Mouse (Mus musculus) left cerebral cortex, adult 2 months (tissue): Measurements from ENCODE around the gene Rpp30. TPM values are rescaled to one million over a fixed set of nuclear protein-coding genes. Genes with fewer than 3 reads are reported as not detected.

ENCODE experiments used
- DNase-seq, 2 experiments: peaks; one replicate each; pipeline ENCODE4 v3.0.0; 2021 to 2022; ENCODE audit warnings: low spot score in 2 of 2, mixed read lengths in 1 of 2; ENCODE audit errors: extremely low spot score in 1 of 2
- H3K27ac ChIP-seq: fragments of 200-600 bp; 2 replicates; pipeline ENCODE4 v1.8.1; 2022
- H3K4me3 ChIP-seq: fragments of 200-600 bp; 2 replicates; pipeline ENCODE4 v1.8.1; 2022
- CTCF ChIP-seq: fragments of 200-600 bp; IDR thresholded peaks from 2 replicates; pipeline ENCODE4 v1.8.1; 2022; ENCODE audit warnings: antibody characterized with exemption, mild to moderate bottlenecking, moderate library complexity
- intact Hi-C: fragments of 180-260 bp; cut with DNase I; formaldehyde crosslinking; loops from one replicate; pipeline ENCODE4 v1.15.1; 2025
- total RNA-seq, 2 experiments: library from RNA; stranded (reverse); gene quantifications; 2 replicates each; pipeline ENCODE4 v1.2.3; 2021

The Rpp30 gene
- total RNA-seq, 2 experiments from 2014 or later: 15.2 to 16.9 TPM

DNA sequence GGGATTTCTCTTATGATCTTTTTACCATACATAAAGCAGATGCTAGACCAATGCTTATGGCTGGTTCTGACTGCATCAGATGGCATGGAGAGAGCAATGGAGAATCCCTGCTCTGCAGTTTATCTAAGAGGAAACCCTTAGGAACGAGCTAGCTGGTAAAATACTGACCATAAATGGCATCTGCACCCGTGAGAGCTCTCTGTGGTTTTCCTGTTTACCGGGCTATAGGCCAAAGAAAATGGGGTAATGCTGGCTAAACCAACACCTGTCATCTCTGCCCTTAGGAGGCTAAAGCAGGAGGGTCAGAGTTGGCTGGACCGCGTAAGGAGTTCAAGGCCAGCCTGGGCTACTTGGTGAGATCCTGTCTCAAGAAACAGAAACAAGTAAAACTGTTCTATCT lies 20.4 kb downstream of the Rpp30 start:
- Histone ChIP-seq H3K4me3 (no peak overlapping the region), H3K27ac (no peak overlapping the region)
- intact Hi-C loops: no loop called here
- TF ChIP-seq CTCF: no peak
- no peak for DNase-seq

DNA sequence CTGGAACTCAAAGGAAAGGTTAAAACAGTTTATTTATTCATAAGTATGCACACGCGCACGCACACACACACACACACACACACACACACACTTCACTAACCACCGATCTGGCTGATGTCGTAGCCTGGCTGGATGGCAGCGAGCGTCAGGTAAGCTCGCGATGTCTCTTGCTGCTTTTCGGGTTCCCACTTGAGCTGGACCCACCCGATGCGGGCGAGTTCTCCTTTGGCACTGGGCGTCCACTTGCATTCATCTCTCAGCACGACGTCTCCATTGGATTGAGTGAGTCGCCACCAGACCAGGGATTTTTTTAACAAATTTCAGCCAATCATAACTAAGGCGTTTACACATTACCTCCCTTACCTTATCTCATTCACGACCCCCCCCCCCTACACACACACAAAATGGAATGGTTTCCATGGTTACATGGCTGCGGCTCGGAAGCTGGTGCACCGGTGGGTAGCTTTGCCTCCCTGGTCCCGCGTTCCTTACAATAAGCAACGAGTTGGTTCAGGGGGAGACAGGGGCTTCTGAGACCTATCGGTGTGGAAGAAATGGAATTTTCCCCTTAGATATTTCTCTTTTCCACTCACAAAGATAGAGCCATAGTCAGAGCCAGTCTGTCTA lies 25.9 kb downstream of the Rpp30 start:
- intact Hi-C loops: no loop called here
- TF ChIP-seq CTCF: no peak
- no peak overlapping the region for H3K27ac ChIP-seq
- H3K4me3 ChIP-seq: no peak overlapping the region
- DNase-seq: no peak

DNA sequence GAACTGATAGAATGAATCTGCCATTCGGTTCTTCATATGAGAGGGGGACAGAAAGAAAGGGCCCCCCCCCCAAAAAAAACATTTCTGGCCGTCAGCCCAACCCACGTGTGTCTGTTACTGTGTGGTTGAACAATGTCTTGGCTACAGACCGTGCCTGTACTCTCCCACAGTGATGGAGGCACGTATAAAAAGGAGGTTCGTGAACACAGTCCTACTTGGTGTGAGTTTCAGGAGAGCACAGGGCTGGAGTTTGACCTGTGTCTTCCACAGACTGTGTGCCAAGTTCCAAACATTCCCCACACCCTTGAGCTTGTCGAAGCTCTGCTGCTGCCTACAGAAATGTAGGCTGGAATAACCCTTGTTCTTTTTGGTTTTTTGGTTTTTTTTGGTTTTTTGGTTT lies 26.9 kb downstream of the Rpp30 start:
- Histone ChIP-seq H3K27ac (no peak overlapping the region), H3K4me3 (no peak overlapping the region)
- intact Hi-C loops: loop anchor here (5.0 to 10.0 kb wide), 3 partner anchors 72 to 814 kb away; partner anchors contain the start of genes Btaf1 and Pcgf5
- no peak for DNase-seq
- no peak for TF ChIP-seq CTCF

DNA sequence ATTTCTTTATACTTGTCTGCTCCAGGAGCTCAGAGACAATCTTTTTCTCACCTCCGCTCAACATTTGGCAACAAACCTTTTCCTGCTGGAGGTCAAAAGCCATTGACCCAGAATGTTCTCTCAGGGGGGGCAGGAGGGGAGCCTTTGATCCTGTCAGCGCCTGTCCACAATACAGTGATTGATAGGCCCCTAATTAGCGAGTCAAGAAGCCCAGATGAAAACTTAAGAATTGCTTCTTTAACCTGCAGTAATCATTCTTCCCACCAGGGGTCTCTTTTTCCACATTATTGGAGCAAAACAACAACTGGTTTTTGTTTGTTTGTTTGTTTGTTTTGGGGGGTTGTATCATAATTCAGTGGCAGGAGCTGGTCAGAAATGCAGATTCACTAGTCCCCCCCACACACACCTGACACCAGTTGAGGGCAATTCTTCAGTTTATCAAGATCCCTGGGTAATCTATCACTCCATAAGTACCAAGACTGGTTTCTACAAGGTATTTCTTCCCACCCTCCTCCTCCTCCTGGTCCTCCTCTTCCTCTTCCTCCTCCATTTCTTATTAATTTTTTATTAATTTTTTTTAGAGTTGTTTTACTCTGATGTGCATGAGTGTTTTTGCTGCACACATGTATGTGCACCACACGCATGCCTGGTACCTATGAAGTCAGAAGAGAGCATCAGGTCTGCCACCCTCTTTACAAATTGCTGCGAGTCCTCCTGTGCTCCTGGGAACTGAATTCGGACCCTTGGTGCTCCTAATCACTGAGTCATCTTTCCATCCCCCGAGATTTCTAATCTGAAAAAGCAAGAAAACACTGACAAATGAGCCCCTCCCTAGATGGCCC lies 27.8 kb downstream of the Rpp30 start:
- TF ChIP-seq CTCF: peak; percentile 68
- intact Hi-C loops: loop anchor here (1.0 to 10.0 kb wide), 4 partner anchors 71 to 814 kb away; partner anchors contain the start of genes Btaf1 and Pcgf5
- no peak for DNase-seq
- Histone ChIP-seq H3K4me3 (peak overlapping the region; percentile 42), H3K27ac (peak overlapping the region; percentile 15; the same call in 1 of the 2 replicates)

DNA sequence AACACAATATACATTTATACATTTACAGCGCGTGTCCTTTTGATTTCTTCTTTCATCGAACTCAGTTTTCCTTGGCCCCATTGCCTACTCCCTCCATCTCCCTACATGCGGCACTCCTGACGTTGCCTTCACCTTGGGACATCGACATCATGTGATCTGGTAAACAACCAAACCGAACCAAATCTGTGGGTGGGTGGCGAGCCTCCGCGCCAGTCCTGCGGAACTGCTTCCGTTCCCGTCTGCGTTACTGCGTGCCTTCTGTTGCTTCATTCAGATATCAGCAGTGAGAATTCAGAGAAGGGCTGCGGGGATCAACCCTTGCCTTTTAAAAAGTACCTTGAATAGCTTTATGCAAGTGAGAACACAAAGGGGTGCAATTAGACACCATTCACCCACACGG lies 28.5 kb downstream of the Rpp30 start:
- peak overlapping the region; percentile 15; the same call in 1 of the 2 replicates for H3K27ac ChIP-seq
- peak; percentile 26 to 47 for DNase-seq
- peak overlapping the region; percentile 42 for H3K4me3 ChIP-seq
- no peak for TF ChIP-seq CTCF
- intact Hi-C loops: loop anchor here (5.0 to 10.0 kb wide), 3 partner anchors 70 to 813 kb away; partner anchors contain the start of genes Btaf1 and Pcgf5

DNA sequence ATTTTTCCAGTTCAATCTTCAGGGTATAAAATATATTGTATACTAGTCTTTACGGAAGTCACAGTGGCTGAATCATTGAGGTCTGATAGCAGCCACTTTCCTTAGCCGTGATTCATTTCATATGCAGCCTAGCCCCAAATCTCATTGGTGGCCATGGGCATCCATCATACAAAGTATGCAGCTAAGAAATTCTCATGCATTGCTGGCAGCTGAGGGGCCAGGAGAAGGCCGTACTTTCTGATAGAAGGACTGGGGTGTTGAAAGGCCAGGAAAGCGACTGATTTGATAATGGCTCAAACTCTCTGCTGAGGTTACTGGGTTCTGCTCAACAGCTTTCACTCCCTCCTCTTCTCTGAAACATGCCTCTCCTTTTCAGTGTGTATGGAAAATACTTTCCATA lies 32.7 kb downstream of the Rpp30 start:
- Histone ChIP-seq H3K27ac (no peak overlapping the region), H3K4me3 (no peak overlapping the region)
- TF ChIP-seq CTCF: no peak
- no peak for DNase-seq
- intact Hi-C loops: loop anchor here (10.0 kb wide), 1 partner anchor 809 kb away; the partner anchor contains the start of gene Btaf1

DNA sequence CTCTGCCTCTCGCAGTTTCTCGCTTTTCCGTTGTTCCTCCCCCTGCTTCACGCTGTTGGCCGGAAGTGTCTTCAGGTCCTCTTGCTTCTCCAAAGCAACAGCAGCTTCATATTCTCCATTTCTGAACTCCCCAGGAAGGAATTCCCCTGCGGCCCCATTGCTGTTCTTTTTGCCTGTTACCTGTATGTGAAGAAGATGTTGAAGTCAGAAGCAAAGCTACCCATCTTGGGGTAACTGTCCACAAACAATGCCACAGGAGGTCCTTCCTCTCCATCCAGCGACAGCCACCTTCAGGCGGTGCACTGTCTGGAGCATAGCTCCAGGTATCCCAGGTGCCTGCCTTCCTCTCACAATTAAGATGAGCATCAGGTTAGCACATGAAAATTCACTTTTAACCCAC lies 35.7 kb downstream of the Rpp30 start:
- Histone ChIP-seq H3K27ac (no peak overlapping the region), H3K4me3 (no peak overlapping the region)
- DNase-seq: no peak
- intact Hi-C loops: loop anchor here (10.0 kb wide), 1 partner anchor 806 kb away; the partner anchor contains the start of gene Btaf1
- TF ChIP-seq CTCF: no peak

DNA sequence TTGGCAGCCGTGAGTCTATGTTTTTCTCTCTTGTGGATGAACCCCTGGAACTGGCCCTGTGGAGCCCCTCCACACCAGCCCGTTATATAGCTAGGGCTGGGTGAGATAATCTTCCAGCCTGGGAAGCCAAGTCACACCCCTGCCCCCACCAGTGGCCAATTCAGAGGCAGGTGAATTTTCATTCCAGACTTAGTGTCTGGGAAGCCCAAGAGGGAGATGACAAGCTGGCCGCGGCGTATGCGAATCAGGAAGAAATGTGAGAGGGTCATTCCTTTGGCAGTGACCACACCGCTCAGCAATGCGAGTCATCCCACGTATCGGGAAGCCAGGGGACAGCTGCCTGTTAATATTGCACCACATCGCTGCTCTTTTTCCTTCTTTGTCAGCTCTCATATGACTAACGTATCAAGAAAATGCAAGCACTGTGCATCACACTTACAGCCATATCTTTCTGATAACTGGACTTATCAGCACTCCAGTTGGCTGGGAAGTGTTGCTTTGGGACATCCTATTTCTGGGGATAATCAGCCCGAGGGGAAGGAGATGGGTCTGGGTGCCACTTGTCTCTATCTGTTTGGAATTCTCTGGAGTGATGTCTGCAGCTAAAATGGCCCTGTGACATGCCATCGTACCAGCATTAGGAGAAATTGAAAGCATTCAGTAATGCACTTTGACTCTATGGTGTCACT lies 36.4 kb downstream of the Rpp30 start, which contains the start of gene Ankrd1:
Gene Ankrd1 (minus strand): TSS at position 317 of the 689 bp plus-strand sequence.
- no peak for DNase-seq
- Histone ChIP-seq H3K4me3 (no peak within 1 kb of the TSS), H3K27ac (no peak within 1 kb of the TSS)
- intact Hi-C loops: loop anchor here (10.0 kb wide), 1 partner anchor 805 kb away; the partner anchor contains the start of gene Btaf1
- TF ChIP-seq CTCF: no peak

DNA sequence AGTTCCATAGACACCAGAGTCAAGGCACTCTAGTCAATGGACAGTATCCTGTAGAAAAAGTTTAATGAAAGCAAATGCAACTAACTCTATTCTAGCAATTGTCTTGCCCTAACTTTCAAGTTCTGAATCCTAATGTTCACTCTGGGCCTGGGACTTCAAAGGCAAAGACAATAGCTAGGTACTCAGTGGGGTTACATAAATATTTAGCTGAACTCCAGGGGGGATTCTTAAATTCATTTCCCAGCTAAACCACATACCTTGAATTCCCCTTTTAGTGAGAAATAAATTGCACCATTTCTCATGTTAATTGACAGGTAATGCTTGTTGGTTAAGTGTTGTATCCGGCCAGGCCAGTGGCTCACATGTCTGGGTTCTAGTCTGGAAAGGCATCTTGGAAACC lies 40.7 kb downstream of the Rpp30 start:
- intact Hi-C loops: no loop called here
- no peak overlapping the region for H3K27ac ChIP-seq
- DNase-seq: no peak
- TF ChIP-seq CTCF: no peak
- H3K4me3 ChIP-seq: no peak overlapping the region

DNA sequence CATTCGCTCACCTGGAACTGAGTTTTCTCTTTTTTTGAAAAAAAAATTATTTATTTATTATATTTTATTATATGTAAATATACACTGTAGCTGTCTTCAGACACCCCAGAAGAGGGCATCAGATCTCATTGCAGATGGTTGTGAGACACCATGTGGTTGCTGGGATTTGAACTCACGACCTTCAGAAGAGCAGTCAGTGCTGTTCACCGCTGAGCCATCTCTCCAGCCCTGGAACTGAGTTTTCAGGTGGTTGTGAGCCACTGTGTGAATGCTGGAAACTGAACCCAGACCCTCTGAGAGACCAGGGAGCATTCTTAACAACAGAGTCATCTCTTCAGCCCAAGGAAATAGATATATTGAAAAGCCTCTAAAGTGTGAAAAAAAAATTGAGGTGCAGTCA lies 44.9 kb downstream of the Rpp30 start:
- no peak overlapping the region for H3K27ac ChIP-seq
- H3K4me3 ChIP-seq: no peak overlapping the region
- intact Hi-C loops: no loop called here
- TF ChIP-seq CTCF: no peak
- DNase-seq: no peak

DNA sequence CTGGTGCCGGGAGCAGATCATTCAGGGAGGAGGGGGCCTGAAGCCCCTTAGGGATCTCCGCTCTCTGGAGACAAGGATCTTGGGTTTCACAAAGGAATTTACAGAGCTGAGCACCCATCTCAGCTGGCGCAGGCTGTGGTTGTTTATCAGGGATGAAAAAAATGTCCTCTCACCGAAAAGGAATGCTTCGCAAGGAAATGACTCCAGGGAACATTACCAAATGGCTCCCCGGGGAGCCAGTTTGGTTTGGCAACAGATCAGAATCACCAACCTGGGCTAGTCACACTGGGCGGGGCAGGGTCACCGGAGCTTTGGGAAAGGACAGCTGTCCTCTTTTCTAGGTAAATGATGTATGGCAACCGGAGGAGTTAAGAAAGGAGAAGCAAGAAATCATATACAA lies 45.7 kb downstream of the Rpp30 start:
- TF ChIP-seq CTCF: no peak
- Histone ChIP-seq H3K4me3 (no peak overlapping the region), H3K27ac (no peak overlapping the region)
- DNase-seq: no peak
- intact Hi-C loops: no loop called here

DNA sequence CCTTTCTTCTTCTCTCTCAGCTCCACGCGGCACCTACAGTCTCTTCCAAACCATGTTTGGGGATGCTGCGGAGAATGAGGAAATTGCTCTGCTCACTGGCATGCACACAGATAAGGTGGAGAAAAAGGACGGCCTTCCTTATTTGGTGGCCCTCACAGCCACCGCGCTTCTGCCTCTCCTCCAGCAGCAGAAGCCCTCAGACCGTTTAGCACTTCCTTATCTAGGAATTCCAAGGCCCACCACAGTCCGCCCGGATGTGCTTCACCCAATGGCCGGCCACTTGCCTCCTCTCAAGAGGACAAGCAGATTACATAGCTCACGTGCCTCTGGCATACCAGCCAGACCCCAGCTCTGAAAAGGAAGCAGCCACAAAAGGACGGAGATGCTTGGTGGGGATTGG lies 46.1 kb downstream of the Rpp30 start:
- TF ChIP-seq CTCF: no peak
- intact Hi-C loops: no loop called here
- Histone ChIP-seq H3K4me3 (no peak overlapping the region), H3K27ac (no peak overlapping the region)
- DNase-seq: no peak
